Comparison of ENCODE assay signal across 11 mouse cellular contexts in genomic region chrY:90724014-90724709, GRCm38 (mm10). TPM values are rescaled to one million over a fixed set of nuclear protein-coding genes. Genes with fewer than 3 reads are reported as not detected.
DNase-seq lines count a peak whose midpoint lies in the region; ATAC-seq lines count a peak whose summit lies in the region.
"Not testable (repeated sequence)": the region's sequence is repeated elsewhere in the genome, so short reads cannot be mapped to it uniquely, and the experiment has no call there.
"Had no signal": no experiment of that assay in that cellular context is flagged by ENCODE, and none has a peak within 500 bp of the region (broad histone marks: within the 10 kb centered on the region; RNA-seq: fewer than 3 reads in every experiment).

No protein-coding gene starts in this region.

- ATAC-seq in forebrain, embryonic 16.5 days = peak; percentile 87
- ATAC-seq in hindbrain, embryonic 13.5 days (ENCODE audit: low FRiP score) = peak; percentile 89
- ATAC-seq in megakaryocyte progenitor cell, adult 5-6 weeks (replicated peaks; ENCODE audit: poor library complexity) = peak; percentile 54
- peak; percentile 49; the same call in 1 of the 2 replicates for ATAC-seq in neutrophil, adult 5-6 weeks (ENCODE audit: extremely low read depth, insufficient number of reproducible peaks, low FRiP score, poor library complexity, severe bottlenecking)

- DNase-seq in ES-CJ7 (ENCODE audit: low read depth, low spot score) = peak; percentile 74
- peak; percentile 0 for DNase-seq in embryo, embryonic 10.5 days (ENCODE audit: low spot score)
- peak; percentile 32 for DNase-seq in left cerebral cortex, adult 11 months (ENCODE audit: low spot score)
- peak; percentile 2 for DNase-seq in yolk sac, embryonic 10.5 days (ENCODE audit: low spot score)

- not testable (repeated sequence) for H3K9ac ChIP-seq in forebrain, embryonic 16.5 days (replicated peaks; ENCODE audit: low read depth, low read length); hindbrain, embryonic 13.5 days

- H3K27ac ChIP-seq in forebrain, embryonic 16.5 days (ENCODE audit: low read length); hindbrain, embryonic 13.5 days: not testable (repeated sequence)

- H3K4me2 ChIP-seq in forebrain, embryonic 16.5 days (ENCODE audit: low read length); hindbrain, embryonic 13.5 days: not testable (repeated sequence)

- not testable (repeated sequence) for H3K4me1 ChIP-seq in forebrain, embryonic 16.5 days (replicated peaks; ENCODE audit: control insufficient read depth, insufficient read depth, low read length); hindbrain, embryonic 13.5 days (replicated peaks)

- 44% methylated on average over 8 of the region's 8 CpGs for WGBS in forebrain, embryonic 16.5 days
- 65% methylated on average over 8 of the region's 8 CpGs for WGBS in hindbrain, embryonic 13.5 days

- not testable (repeated sequence) for H3K9me3 ChIP-seq in forebrain, embryonic 16.5 days (ENCODE audit: control insufficient read depth, low read length); hindbrain, embryonic 13.5 days

- H3K27me3 ChIP-seq in forebrain, embryonic 16.5 days (replicated peaks; ENCODE audit: control insufficient read depth, insufficient read depth, low read length); hindbrain, embryonic 13.5 days: not testable (repeated sequence)

- H3K36me3 ChIP-seq in forebrain, embryonic 16.5 days (ENCODE audit: control insufficient read depth, insufficient read depth); hindbrain, embryonic 13.5 days: not testable (repeated sequence)

- H3K4me3 ChIP-seq in forebrain, embryonic 16.5 days (replicated peaks; ENCODE audit: low read length); hindbrain, embryonic 13.5 days: not testable (repeated sequence)

RNA-seq across cellular contexts. Expression of gene Gm21860, which starts 30.5 kb away (rescaled TPM):
- not detected in 2 replicates for polyA plus RNA-seq in forebrain, embryonic 16.5 days (2015; fragmentation: Nextera tagmentation; extraction: Ambion mirVana)
- polyA plus RNA-seq in hindbrain, embryonic 13.5 days (2015; fragmentation: Nextera tagmentation; extraction: Ambion mirVana) = not detected in 2 replicates
- not detected in 2 replicates for total RNA-seq in megakaryocyte progenitor cell, adult 5-6 weeks (2015)
- not detected in 2 replicates for total RNA-seq in megakaryocyte progenitor cell, adult 5-6 weeks (2017)
- total RNA-seq in neutrophil, adult 5-6 weeks (2017) = not detected in 2 replicates
- total RNA-seq: left cerebral cortex, adult 8-10 months had no signal
- polyA plus RNA-seq: heart, embryonic 13.5 days; lung, postnatal 0 days had no signal

Comparison
In these comparisons a context has a peak if more than half of its experiments do, and no peak if none do; other contexts are left out.
1. DNase-seq: peak in every context shown above with its lines; median percentile 74 in ES-CJ7; 32 in left cerebral cortex, adult 11 months; 2 in yolk sac, embryonic 10.5 days; 0 in embryo, embryonic 10.5 days.